Mouse (Mus musculus) CH12.LX (cell line): Measurements from ENCODE around the gene 4931428L18Rik. TPM values are rescaled to one million over a fixed set of nuclear protein-coding genes. Genes with fewer than 3 reads are reported as not detected.

ENCODE experiments used
- DNase-seq: peaks from one replicate; pipeline ENCODE4 v3.0.0-alpha.2; 2013; ENCODE audit errors: extremely low read depth
- H3K27ac ChIP-seq: 2 replicates; pipeline ENCODE4 v1.5.1; 2012; ENCODE audit warnings: low read depth, mild to moderate bottlenecking, control low read depth, moderate library complexity; ENCODE audit not compliant: insufficient read depth
- H3K27me3 ChIP-seq: replicated peaks from 2 replicates; pipeline ENCODE3; 2012; ENCODE audit warnings: inconsistent platforms
- H3K36me3 ChIP-seq, 2 experiments: replicated peaks in 1 of 2; 2 replicates each; pipeline versions ENCODE3 to v1.6.1; 2012; ENCODE audit warnings: inconsistent platforms in 1 of 2, low read length in 1 of 2, mild to moderate bottlenecking in 1 of 2, mixed read lengths in 1 of 2, moderate library complexity in 1 of 2; ENCODE audit not compliant: control insufficient read depth in 1 of 2, insufficient read depth in 1 of 2
- H3K4me1 ChIP-seq, 2 experiments: 2 replicates each; pipeline ENCODE4 v1.6.1; 2012; ENCODE audit warnings: inconsistent platforms in 1 of 2, moderate library complexity in 1 of 2; ENCODE audit not compliant: insufficient read depth in 2 of 2, control insufficient read depth in 1 of 2
- H3K4me2 ChIP-seq: 2 replicates; pipeline ENCODE4 v1.6.1; 2012; ENCODE audit warnings: low read depth, mild to moderate bottlenecking, control low read depth; ENCODE audit not compliant: poor library complexity, insufficient read depth, severe bottlenecking
- H3K4me3 ChIP-seq, 3 experiments: fragments of 150-350 bp in 1 of 3; sonication (generic) in 1 of 3; replicated peaks in 1 of 3; 2 replicates each; pipeline versions ENCODE3 to v1.5.1; 2011 to 2012; ENCODE audit warnings: low read depth in 2 of 3, low read length in 2 of 3, mild to moderate bottlenecking in 2 of 3, moderate library complexity in 2 of 3, control low read depth in 1 of 3, improper control_type of control experiment in 1 of 3, inconsistent platforms in 1 of 3, mixed read lengths in 1 of 3; ENCODE audit not compliant: poor library complexity in 1 of 3
- H3K79me2 ChIP-seq: replicated peaks from 2 replicates; pipeline ENCODE4 v1.6.1; 2012; ENCODE audit warnings: mild to moderate bottlenecking, moderate library complexity; ENCODE audit not compliant: control insufficient read depth, poor library complexity, insufficient read depth, severe bottlenecking; ENCODE audit errors: extremely low read depth
- H3K9ac ChIP-seq: 2 replicates; pipeline ENCODE4 v1.6.1; 2012; ENCODE audit warnings: low read depth, mild to moderate bottlenecking, control low read depth, moderate library complexity; ENCODE audit not compliant: insufficient read depth
- H3K9me3 ChIP-seq: replicated peaks from 2 replicates; pipeline ENCODE3; 2012; ENCODE audit warnings: low read length, inconsistent platforms, mixed read lengths
- CHD1 ChIP-seq: IDR thresholded peaks from 2 replicates; pipeline ENCODE4 v1.6.1; 2012; ENCODE audit warnings: low read depth, low read length, improper control_type of control experiment, inconsistent platforms
- CHD2 ChIP-seq: IDR thresholded peaks from 2 replicates; pipeline ENCODE4 v1.6.1; 2011; ENCODE audit warnings: low read length, improper control_type of control experiment
- CTCF ChIP-seq, 2 experiments: IDR thresholded peaks in 1 of 2; conservative IDR thresholded peaks in 1 of 2; 2 replicates each; pipeline ENCODE4 v1.5.1; 2011 to 2012; ENCODE audit warnings: low read depth in 2 of 2, low read length in 2 of 2, improper control_type of control experiment in 1 of 2, inconsistent platforms in 1 of 2, mild to moderate bottlenecking in 1 of 2, moderate library complexity in 1 of 2
- ELF1 ChIP-seq: IDR thresholded peaks from 2 replicates; pipeline ENCODE4 v1.6.1; 2014; ENCODE audit warnings: low read depth, mild to moderate bottlenecking, inconsistent platforms, low read length, improper control_type of control experiment
- EP300 ChIP-seq: IDR thresholded peaks from 2 replicates; pipeline ENCODE4 v1.6.1; 2011; ENCODE audit warnings: low read length, improper control_type of control experiment
- ETS1 ChIP-seq: conservative IDR thresholded peaks from 2 replicates; pipeline ENCODE4 v1.6.1; 2012; ENCODE audit warnings: low read depth, mild to moderate bottlenecking, inconsistent platforms, low read length, improper control_type of control experiment, moderate library complexity
- HCFC1 ChIP-seq: IDR thresholded peaks from 2 replicates; pipeline ENCODE4 v1.6.1; 2012; ENCODE audit warnings: low read depth, mild to moderate bottlenecking, inconsistent platforms, low read length, improper control_type of control experiment
- IRF4 ChIP-seq: IDR thresholded peaks from 2 replicates; pipeline ENCODE4 v1.6.1; 2014; ENCODE audit warnings: low read depth, mild to moderate bottlenecking, inconsistent platforms, low read length, improper control_type of control experiment
- JUN ChIP-seq: IDR thresholded peaks from 2 replicates; pipeline ENCODE4 v1.6.1; 2011; ENCODE audit warnings: low read depth, mild to moderate bottlenecking, low read length, improper control_type of control experiment, moderate library complexity; ENCODE audit not compliant: insufficient read depth
- JUND ChIP-seq: conservative IDR thresholded peaks from 2 replicates; pipeline ENCODE4 v1.6.1; 2011; ENCODE audit warnings: low read depth, low read length, improper control_type of control experiment
- KAT2A ChIP-seq: IDR thresholded peaks from 2 replicates; pipeline ENCODE4 v1.6.1; 2012; ENCODE audit warnings: low read length, improper control_type of control experiment, inconsistent platforms; ENCODE audit not compliant: insufficient replicate concordance
- MAFK ChIP-seq: IDR thresholded peaks from 2 replicates; pipeline ENCODE4 v1.6.1; 2011; ENCODE audit warnings: low read length, improper control_type of control experiment; ENCODE audit not compliant: insufficient replicate concordance
- MAZ ChIP-seq: IDR thresholded peaks from 2 replicates; pipeline ENCODE4 v1.6.1; 2012; ENCODE audit warnings: low read depth, mild to moderate bottlenecking, inconsistent platforms, low read length, improper control_type of control experiment, moderate library complexity
- MXI1 ChIP-seq: IDR thresholded peaks from 2 replicates; pipeline ENCODE4 v1.6.1; 2011; ENCODE audit warnings: mild to moderate bottlenecking, low read depth, low read length, improper control_type of control experiment
- MYC ChIP-seq: IDR thresholded peaks from 2 replicates; pipeline ENCODE4 v1.6.1; 2011; ENCODE audit warnings: low read depth, mild to moderate bottlenecking, improper control_type of control experiment, low read length
- NELFE ChIP-seq: IDR thresholded peaks from 2 replicates; pipeline ENCODE4 v1.6.1; 2011; ENCODE audit warnings: low read depth, low read length, improper control_type of control experiment
- PAX5 ChIP-seq: IDR thresholded peaks from 2 replicates; pipeline ENCODE4 v1.6.1; 2012; ENCODE audit warnings: low read length, inconsistent platforms, mixed read lengths
- POLR2A ChIP-seq: IDR thresholded peaks from 2 replicates; pipeline ENCODE4 v1.6.1; 2011; ENCODE audit warnings: low read depth, mild to moderate bottlenecking, improper control_type of control experiment, low read length
- RAD21 ChIP-seq: IDR thresholded peaks from 2 replicates; pipeline ENCODE4 v1.6.1; 2011; ENCODE audit warnings: low read depth, mild to moderate bottlenecking, low read length, improper control_type of control experiment, moderate library complexity
- RCOR1 ChIP-seq: conservative IDR thresholded peaks from 2 replicates; pipeline ENCODE4 v1.6.1; 2012; ENCODE audit warnings: low read depth, mild to moderate bottlenecking, inconsistent platforms, low read length, improper control_type of control experiment
- SIN3A ChIP-seq: IDR thresholded peaks from 2 replicates; pipeline ENCODE4 v1.6.1; 2012; ENCODE audit warnings: low read length, improper control_type of control experiment, inconsistent platforms
- SMC3 ChIP-seq: IDR thresholded peaks from 2 replicates; pipeline ENCODE4 v1.6.1; 2011; ENCODE audit warnings: low read depth, low read length, improper control_type of control experiment
- TBP ChIP-seq: conservative IDR thresholded peaks from 2 replicates; pipeline ENCODE4 v1.6.1; 2011; ENCODE audit warnings: low read depth, low read length, improper control_type of control experiment
- UBTF ChIP-seq: IDR thresholded peaks from 2 replicates; pipeline ENCODE4 v1.6.1; 2012; ENCODE audit warnings: low read depth, mild to moderate bottlenecking, inconsistent platforms, low read length, improper control_type of control experiment, moderate library complexity
- ZKSCAN1 ChIP-seq: IDR thresholded peaks from 2 replicates; pipeline ENCODE4 v1.6.1; 2012; ENCODE audit warnings: low read depth, inconsistent platforms, low read length, improper control_type of control experiment, borderline replicate concordance
- ZMIZ1 ChIP-seq: IDR thresholded peaks from 2 replicates; pipeline ENCODE4 v1.6.1; 2012; ENCODE audit warnings: low read depth, mild to moderate bottlenecking, inconsistent platforms, low read length, improper control_type of control experiment
- ZNF384 ChIP-seq: IDR thresholded peaks from 2 replicates; pipeline ENCODE4 v1.6.1; 2012; ENCODE audit warnings: low read depth, low read length, improper control_type of control experiment, inconsistent platforms
- dilution Hi-C: fragments of 300-500 bp; cut with MboI; formaldehyde crosslinking; loops from 2 replicates; pipeline ENCODE4 v1.14.3; 2020; ENCODE audit warnings: low sequenced_read_pairs; ENCODE audit not compliant: extremely low pct_unique_long_range_greater_than_20kb, extremely low pct_ligation_motif_present
- in situ Hi-C: fragments of 300-500 bp; cut with MboI; formaldehyde crosslinking; loops from 3 replicates; pipeline ENCODE4 v1.14.3; 2019; ENCODE audit warnings: low sequenced_read_pairs, low pct_ligation_motif_present, low pct_unique_long_range_greater_than_20kb, mixed read lengths
- polyA plus RNA-seq: library from polyadenylated mRNA; unstranded; fragments of >175 nt; gene quantifications from 2 replicates; pipeline ENCODE4 v1.2.1, GENCODE M21; 2012; ENCODE audit warnings: low read depth; ENCODE audit not compliant: insufficient read length
- total RNA-seq, 2 experiments: library from RNA; depleted of rRNA; stranded (reverse); fragments of 300-350 nt in 1 of 2; fragments of >200 nt in 1 of 2; gene quantifications; 2 replicates each; pipeline ENCODE4 v1.2.3; 2012 to 2014

4931428L18Rik gene
- total and polyA plus RNA-seq, 3 experiments: 4.6 to 11.0 (median 9.3) TPM

- TF ChIP-seq HCFC1 (no peak), ELF1 (no peak), EP300 (no peak), UBTF (peak; percentile 71), IRF4 (no peak; the same call in 1 of the 2 replicates), MXI1 (peak; percentile 27; the same call in 1 of the 2 replicates), CTCF (conservative IDR thresholded peaks at IDR 0.05 in 1 of 2, IDR thresholded peaks at IDR 0.05 in 1 of 2; ENCODE audit: low read depth in 2 of 2, low read length in 2 of 2) (no peak), POLR2A (no peak), ZNF384 (no peak), ETS1 (no peak), RAD21 (no peak), ZKSCAN1 (no peak), ZMIZ1 (no peak), TBP (no peak), NELFE (no peak), PAX5 (no peak), KAT2A (no peak)
- peaks cover 12 to 16% of the 10 kb centered on the region in 2 experiments for H3K36me3 ChIP-seq
- DNase-seq: peak; percentile 24
- in situ Hi-C loops: loop anchor here (25.0 kb wide), 1 partner anchor 213 kb away; no protein-coding TSS in a partner anchor
- peaks cover 0 to 11% of the 10 kb centered on the region in 2 experiments; a peak in 2 of 4 replicates for H3K4me1 ChIP-seq
- peak overlapping the region; percentile 78 to 93 (median 80) for H3K4me3 ChIP-seq
- H3K9me3 ChIP-seq: no peaks in the 10 kb centered on the region
- peak overlapping the region; percentile 84 for H3K9ac ChIP-seq
- H3K27ac ChIP-seq: peak overlapping the region; percentile 70
- dilution Hi-C loops: no loop called here
- peak overlapping the region; percentile 35; the same call in 1 of the 2 replicates for H3K4me2 ChIP-seq
- H3K27me3 ChIP-seq: no peaks in the 10 kb centered on the region
- H3K79me2 ChIP-seq: peaks cover 25% of the 10 kb centered on the region
Observed at GRCm38 (mm10) chr1:30948950-30949639, 273.4 kb downstream of the 4931428L18Rik start.

DNA sequence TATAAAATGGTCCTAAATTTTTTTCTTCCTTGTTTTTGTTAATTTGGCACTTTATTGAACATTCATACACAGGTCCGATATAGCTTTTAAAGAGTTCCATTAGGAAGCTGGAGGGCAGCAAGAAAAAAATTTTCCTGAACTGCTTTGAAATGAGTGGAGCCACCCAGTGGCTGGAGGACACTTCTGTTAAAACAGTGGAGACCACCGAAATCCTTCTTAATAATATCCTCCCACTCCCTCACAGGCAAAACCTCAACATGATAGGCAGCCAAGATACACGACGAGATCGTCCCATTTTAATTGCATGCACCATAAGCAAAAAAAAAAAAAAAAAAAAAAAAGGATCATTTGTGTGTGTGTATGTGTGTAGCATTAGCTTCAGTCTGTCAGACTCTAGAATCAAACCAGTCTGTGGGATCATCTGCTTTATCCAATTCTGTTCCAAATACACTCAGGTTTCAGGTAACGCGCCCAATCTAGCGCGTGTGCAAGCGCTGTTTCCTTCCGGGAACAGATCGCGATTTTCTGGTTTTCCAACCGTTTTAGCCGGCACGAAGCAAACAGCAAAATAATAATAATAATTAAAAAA, 274.0 kb downstream of the 4931428L18Rik start:
- Histone ChIP-seq H3K27ac (peak overlapping the region; percentile 70), H3K4me3 (peak overlapping the region; percentile 78 to 93 (median 80)), H3K4me2 (peak overlapping the region; percentile 35; the same call in 1 of the 2 replicates), H3K27me3 (no peaks in the 10 kb centered on the region), H3K79me2 (peaks cover 28% of the 10 kb centered on the region), H3K9me3 (no peaks in the 10 kb centered on the region), H3K4me1 (peaks cover 0 to 11% of the 10 kb centered on the region in 2 experiments; a peak in 2 of 4 replicates), H3K36me3 (peaks cover 19 to 23% of the 10 kb centered on the region in 2 experiments), H3K9ac (peak overlapping the region; percentile 84)
- TF ChIP-seq MAFK (no peak), CHD2 (no peak), CTCF (conservative IDR thresholded peaks at IDR 0.05 in 1 of 2, IDR thresholded peaks at IDR 0.05 in 1 of 2; ENCODE audit: low read depth in 2 of 2, low read length in 2 of 2) (peak; percentile 24 to 70), ELF1 (no peak), JUN (no peak), MYC (no peak), ETS1 (no peak), MAZ (no peak), MXI1 (no peak), RCOR1 (no peak), SIN3A (peak; percentile 63), TBP (no peak), EP300 (no peak), SMC3 (peak; percentile 22), CHD1 (no peak; the same call in 1 of the 2 replicates), IRF4 (no peak), HCFC1 (peak; percentile 59; the same call in 1 of the 2 replicates), JUND (no peak), ZNF384 (peak; percentile 91)
- in situ Hi-C loops: loop anchor here (25.0 kb wide), 1 partner anchor 214 kb away; no protein-coding TSS in a partner anchor
- DNase-seq: peak; percentile 67
- dilution Hi-C loops: no loop called here
